Comparison of ENCODE assay signal across 8 mouse cellular contexts in the genomic region with DNA sequence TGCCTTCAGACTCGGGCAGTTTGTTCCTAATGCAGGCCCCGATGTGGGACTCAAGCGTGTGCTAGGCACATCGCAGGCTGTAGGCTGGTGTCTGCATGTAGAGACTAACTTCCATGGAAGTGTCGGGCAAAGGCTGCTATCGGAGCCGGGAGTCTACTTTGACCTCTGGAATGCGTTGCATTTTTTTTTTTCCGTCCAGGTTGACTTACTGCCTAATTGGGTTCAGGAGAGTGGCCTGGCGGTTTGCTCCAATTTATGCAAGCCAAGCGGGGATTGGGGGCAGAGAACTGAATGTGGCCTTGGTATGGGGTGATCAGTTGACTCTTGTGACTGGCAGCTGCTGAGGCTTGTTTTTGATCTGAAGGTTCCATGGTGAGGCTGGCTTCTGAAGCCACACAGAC. TPM values are rescaled to one million over a fixed set of nuclear protein-coding genes. Genes with fewer than 3 reads are reported as not detected.
DNase-seq lines count a peak whose midpoint lies in the region; ATAC-seq and TF ChIP-seq lines count a peak whose summit lies in the region.

No protein-coding gene starts in this region.

- H3K4me1 ChIP-seq in ES-E14 (ENCODE audit: control insufficient read depth in 2 of 2, insufficient read depth in 2 of 2, low read length in 2 of 2, poor library complexity in 1 of 2): peaks cover 12 to 21% of the 10 kb centered on the region in 2 experiments
- H3K4me1 ChIP-seq in forebrain, embryonic 13.5 days: peaks cover 51% of the 10 kb centered on the region
- H3K4me1 ChIP-seq in midbrain, embryonic 14.5 days (ENCODE audit: control insufficient read depth, insufficient read depth, low read length): peaks cover 32% of the 10 kb centered on the region

- H3K36me3 ChIP-seq in ES-E14 (ENCODE audit: control insufficient read depth, insufficient read depth, low read length, poor library complexity, severe bottlenecking): peaks cover 6% of the 10 kb centered on the region; the same call in 1 of the 2 replicates
- H3K36me3 ChIP-seq in forebrain, embryonic 13.5 days (ENCODE audit: poor library complexity, severe bottlenecking): no peaks in the 10 kb centered on the region
- H3K36me3 ChIP-seq in midbrain, embryonic 14.5 days (ENCODE audit: control insufficient read depth, insufficient read depth, low read length): no peaks in the 10 kb centered on the region

- H3K27me3 ChIP-seq in forebrain, embryonic 13.5 days: no peaks in the 10 kb centered on the region
- no peaks in the 10 kb centered on the region for H3K27me3 ChIP-seq in midbrain, embryonic 14.5 days (ENCODE audit: control insufficient read depth, insufficient read depth, low read length)

- intact Hi-C loops in left cerebral cortex, postnatal 14 days (cut with DNase I): loop anchor here (2.0 kb wide), 1 partner anchor 22 kb away; no protein-coding TSS in a partner anchor

- H3K9ac ChIP-seq in ES-E14 (ENCODE audit: insufficient read depth, low read depth, low read length, poor library complexity, severe bottlenecking): peak overlapping the region; percentile 38; the same call in 1 of the 2 replicates
- H3K9ac ChIP-seq in forebrain, embryonic 13.5 days: peak overlapping the region; percentile 98
- H3K9ac ChIP-seq in midbrain, embryonic 14.5 days (replicated peaks; ENCODE audit: low read length): peak overlapping the region; percentile 86

- peak; percentile 30 to 50 for DNase-seq in cerebellum, postnatal 10 days
- no peak for DNase-seq in cerebellum, postnatal 36 days
- no peak for DNase-seq in ES-E14 (ENCODE audit: low read depth, low spot score)
- DNase-seq in kidney, adult 9 months: peak; percentile 94
- peak; percentile 59 for DNase-seq in midbrain, embryonic 14.5 days
- no peak for DNase-seq in left cerebral cortex, postnatal 14 days (ENCODE audit: low spot score in 2 of 2)
- DNase-seq in layer of hippocampus, postnatal 10 days (ENCODE audit: low spot score in 2 of 2): no peak

- in situ Hi-C loops in ES-E14 (cut with MboI; ENCODE audit: low sequenced_read_pairs in 2 of 2, unreplicated experiment in 2 of 2): no loop called here

- H3K9me3 ChIP-seq in ES-E14 (ENCODE audit: control insufficient read depth, insufficient read depth, low read depth, low read length): no peaks in the 10 kb centered on the region
- H3K9me3 ChIP-seq in forebrain, embryonic 13.5 days (replicated peaks): no peaks in the 10 kb centered on the region
- no peaks in the 10 kb centered on the region for H3K9me3 ChIP-seq in midbrain, embryonic 14.5 days (ENCODE audit: control insufficient read depth, low read length)

- WGBS in forebrain, embryonic 13.5 days: 9% methylated on average over 11 of the region's 11 CpGs
- WGBS in midbrain, embryonic 14.5 days: 5% methylated on average over 11 of the region's 11 CpGs

- H3K4me2 ChIP-seq in forebrain, embryonic 13.5 days: peak overlapping the region; percentile 82
- H3K4me2 ChIP-seq in midbrain, embryonic 14.5 days (ENCODE audit: low read length): peak overlapping the region; percentile 66

- H3K4me3 ChIP-seq in ES-E14 (ENCODE audit: insufficient read depth in 1 of 2, low read depth in 1 of 2, low read length in 2 of 2, poor library complexity in 1 of 2, severe bottlenecking in 1 of 2): peak overlapping the region; percentile 92 to 99
- H3K4me3 ChIP-seq in forebrain, embryonic 13.5 days: peak overlapping the region; percentile 94
- peak overlapping the region; percentile 85 for H3K4me3 ChIP-seq in midbrain, embryonic 14.5 days (replicated peaks; ENCODE audit: low read depth, low read length)

- ATAC-seq in forebrain, embryonic 13.5 days: no peak
- ATAC-seq in midbrain, embryonic 14.5 days (ENCODE audit: low FRiP score, low TSS enrichment): no peak

- no peak overlapping the region; the same call in 1 of the 2 replicates for H3K27ac ChIP-seq in ES-E14 (ENCODE audit: insufficient read depth, low read depth, low read length, poor library complexity, severe bottlenecking)
- H3K27ac ChIP-seq in forebrain, embryonic 13.5 days: peak overlapping the region; percentile 99
- peak overlapping the region; percentile 98 for H3K27ac ChIP-seq in midbrain, embryonic 14.5 days (replicated peaks; ENCODE audit: low read depth, low read length)

TF ChIP-seq in ES-E14, 5 proteins besides CTCF, POLR2A, EP300 and RAD21:
- TF ChIP-seq MAFK (IDR thresholded peaks at IDR 0.05; ENCODE audit: insufficient read depth, low read depth, low read length) (no peak), ZNF384 (IDR thresholded peaks at IDR 0.05; ENCODE audit: low read depth, low read length) (no peak; the same call in 1 of the 2 replicates), ZC3H11A (IDR thresholded peaks at IDR 0.05; ENCODE audit: borderline replicate concordance, low read depth, low read length) (no peak), CHD2 (IDR thresholded peaks at IDR 0.05; ENCODE audit: low read depth, low read length) (no peak), HCFC1 (IDR thresholded peaks at IDR 0.05; ENCODE audit: borderline replicate concordance, insufficient read depth, low read length) (no peak)

RNA-seq across cellular contexts. Expression of a gene that starts 4.0 kb away (rescaled TPM):
- 93.5 and 96.0 TPM in 2 replicates for total RNA-seq in ES-E14 (2012; rRNA removed)
- 254 and 256 TPM in 2 replicates for polyA plus RNA-seq in forebrain, embryonic 13.5 days (2015; fragmentation: Nextera tagmentation; extraction: Ambion mirVana)
- 81.0 and 82.1 TPM in 2 replicates for polyA plus RNA-seq in midbrain, embryonic 14.5 days (2014; fragmentation: Nextera tagmentation; extraction: Ambion mirVana)
- 100 to 1,000 TPM; 254 to 262 TPM for total RNA-seq in left cerebral cortex, postnatal 14 days (2021)
- 100 to 1,000 TPM; 224 to 231 TPM for total RNA-seq in layer of hippocampus, postnatal 10 days (2021)

Comparison
In these comparisons a context has a peak if more than half of its experiments do, and no peak if none do; other contexts are left out.
1. DNase-seq: peak in cerebellum, postnatal 10 days (2 of 2), kidney, adult 9 months (single experiment) and midbrain, embryonic 14.5 days (single experiment); none in cerebellum, postnatal 36 days (0 of 2), ES-E14 (single experiment), left cerebral cortex, postnatal 14 days (0 of 2) and layer of hippocampus, postnatal 10 days (0 of 2).
2. H3K9ac ChIP-seq: peak in every context shown above with its lines; median percentile 98 in forebrain, embryonic 13.5 days; 86 in midbrain, embryonic 14.5 days; 38 in ES-E14.
3. Peak in every context shown above with its lines, with median percentiles within 50 percentile points of each other: H3K4me3 ChIP-seq.